In the genomic region with DNA sequence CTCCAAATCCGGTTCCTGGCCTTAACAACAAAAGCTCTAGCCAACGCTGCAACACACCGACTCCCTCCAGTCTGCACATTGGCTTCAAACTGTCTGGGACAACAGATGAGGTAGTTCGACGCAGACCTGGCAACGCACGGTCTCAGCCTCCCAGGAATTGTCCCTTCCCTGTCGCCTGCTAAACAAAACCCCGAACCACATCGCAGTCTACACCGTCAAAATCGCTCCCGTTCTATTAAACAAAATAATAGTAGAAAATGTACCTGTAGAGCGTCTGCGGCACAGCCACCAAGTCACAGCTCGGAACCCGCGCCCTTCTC, we compare ENCODE assay signal across 8 mouse cellular contexts. TPM values are rescaled to one million over a fixed set of nuclear protein-coding genes. Genes with fewer than 3 reads are reported as not detected.
DNase-seq lines count a peak whose midpoint lies in the region; ATAC-seq and TF ChIP-seq lines count a peak whose summit lies in the region.

No protein-coding gene starts in this region.

- POLR2A ChIA-PET in Patski (lab: Charles Lee): no interaction called here

- H3K9me3 ChIP-seq in embryonic facial prominence, embryonic 11.5 days (replicated peaks; ENCODE audit: control insufficient read depth, low read length): no peaks in the 10 kb centered on the region
- no peaks in the 10 kb centered on the region for H3K9me3 ChIP-seq in heart, embryonic 14.5 days (ENCODE audit: control insufficient read depth, low read length)

- CTCF ChIA-PET in Patski (lab: Charles Lee): interaction anchor here (1.1 to 1.7 kb wide), 4 partner anchors 9 to 122 kb away, joined by 3 to 5 read pairs (median 4); no protein-coding TSS in a partner anchor

- peak; percentile 63 for ATAC-seq in Patski
- ATAC-seq in embryonic facial prominence, embryonic 11.5 days (replicated peaks; ENCODE audit: insufficient number of reproducible peaks, low FRiP score, low TSS enrichment, low read depth): peak; percentile 63
- peak; percentile 44; the same call in 1 of the 2 replicates for ATAC-seq in heart, embryonic 14.5 days (ENCODE audit: insufficient number of reproducible peaks, insufficient read depth, low FRiP score, low read depth)

- H3K36me3 ChIP-seq in embryonic facial prominence, embryonic 11.5 days (replicated peaks; ENCODE audit: control insufficient read depth, insufficient read depth, low read depth, low read length): no peaks in the 10 kb centered on the region
- no peaks in the 10 kb centered on the region for H3K36me3 ChIP-seq in heart, embryonic 14.5 days (ENCODE audit: control insufficient read depth, insufficient read depth, low read length)
- H3K36me3 ChIP-seq in small intestine, adult 2 months (ENCODE audit: control insufficient read depth, insufficient read depth, low read length): no peaks in the 10 kb centered on the region

- TF ChIP-seq POLR2A in small intestine, adult 2 months (IDR thresholded peaks at IDR 0.05; ENCODE audit: low read depth, low read length): no peak

- peak overlapping the region; percentile 89 for H3K9ac ChIP-seq in embryonic facial prominence, embryonic 11.5 days (replicated peaks; ENCODE audit: low read length)
- peak overlapping the region; percentile 97 for H3K9ac ChIP-seq in heart, embryonic 14.5 days (ENCODE audit: low read length)

- WGBS in embryonic facial prominence, embryonic 11.5 days: under 1% methylated on average over 18 of the region's 18 CpGs
- WGBS in heart, embryonic 14.5 days: 0% methylated on average over 18 of the region's 18 CpGs
- WGBS in small intestine, adult 2 months: under 1% methylated on average over 18 of the region's 18 CpGs

- no peaks in the 10 kb centered on the region for H3K27me3 ChIP-seq in Patski
- H3K27me3 ChIP-seq in embryonic facial prominence, embryonic 11.5 days (ENCODE audit: control insufficient read depth, insufficient read depth, low read length): no peaks in the 10 kb centered on the region
- no peaks in the 10 kb centered on the region for H3K27me3 ChIP-seq in heart, embryonic 14.5 days (ENCODE audit: control insufficient read depth, insufficient read depth, low read length)
- H3K27me3 ChIP-seq in small intestine, adult 2 months (ENCODE audit: control insufficient read depth, insufficient read depth, low read length): no peaks in the 10 kb centered on the region

- in situ Hi-C loops in Patski (cut with MboI; ENCODE audit: low pct_unique_long_range_greater_than_20kb): no loop called here

- peak overlapping the region; percentile 69 for H3K4me2 ChIP-seq in embryonic facial prominence, embryonic 11.5 days (ENCODE audit: low read depth, low read length)
- peak overlapping the region; percentile 81 for H3K4me2 ChIP-seq in heart, embryonic 14.5 days (ENCODE audit: low read length)

- TF ChIP-seq CTCF in Patski (IDR thresholded peaks at IDR 0.05): no peak
- no peak for TF ChIP-seq CTCF in small intestine, adult 2 months (IDR thresholded peaks at IDR 0.05; ENCODE audit: extremely low read depth, insufficient read length, insufficient replicate concordance, low read depth, low read length)

- H3K4me3 ChIP-seq in embryonic facial prominence, embryonic 11.5 days (ENCODE audit: low read depth, low read length): peak overlapping the region; percentile 83
- peak overlapping the region; percentile 94 to 98 for H3K4me3 ChIP-seq in heart, embryonic 14.5 days (ENCODE audit: control insufficient read depth in 1 of 2, insufficient read depth in 1 of 2, low read depth in 1 of 2, low read length in 2 of 2)
- H3K4me3 ChIP-seq in small intestine, adult 2 months (ENCODE audit: low read depth, low read length): peak overlapping the region; percentile 87

- H3K27ac ChIP-seq in embryonic facial prominence, embryonic 11.5 days (replicated peaks; ENCODE audit: low read depth, low read length): peak overlapping the region; percentile 94
- H3K27ac ChIP-seq in heart, embryonic 14.5 days (replicated peaks in 1 of 2; ENCODE audit: control insufficient read depth in 1 of 2, insufficient read depth in 1 of 2, low read depth in 2 of 2, low read length in 2 of 2): peak overlapping the region; percentile 99 to 100
- peak overlapping the region; percentile 99 for H3K27ac ChIP-seq in small intestine, adult 2 months (ENCODE audit: insufficient read depth, low read depth, low read length)

- H3K4me1 ChIP-seq in embryonic facial prominence, embryonic 11.5 days (ENCODE audit: control insufficient read depth, insufficient read depth, low read length): no peaks in the 10 kb centered on the region
- H3K4me1 ChIP-seq in heart, embryonic 14.5 days (ENCODE audit: control insufficient read depth in 2 of 2, insufficient read depth in 2 of 2, low read length in 2 of 2): peaks cover 4 to 25% of the 10 kb centered on the region in 2 experiments; a peak in 3 of 4 replicates
- H3K4me1 ChIP-seq in small intestine, adult 2 months (ENCODE audit: control insufficient read depth, insufficient read depth, insufficient read length, low read length): no peaks in the 10 kb centered on the region

- peak; percentile 61 for DNase-seq in kidney, adult 18-20 months
- no peak for DNase-seq in kidney, postnatal 10 days
- no peak for DNase-seq in Patski (ENCODE audit: low read depth, low spot score)
- DNase-seq in embryonic facial prominence, embryonic 11.5 days (ENCODE audit: low spot score): peak; percentile 59
- peak; percentile 13 to 49 for DNase-seq in layer of hippocampus, adult 18-20 months (ENCODE audit: low spot score in 2 of 2)
- DNase-seq in lung, postnatal 10 days: peak; percentile 48

RNA-seq across cellular contexts. Expression of a gene that starts 0.6 kb away (rescaled TPM):
- polyA plus RNA-seq in Patski (2021): 53.3 TPM
- 41.1 and 42.9 TPM in 2 replicates for polyA plus RNA-seq in embryonic facial prominence, embryonic 11.5 days (2014; fragmentation: Nextera tagmentation; extraction: Ambion mirVana)
- 44.6 and 45.1 TPM in 2 replicates for polyA plus RNA-seq in heart, embryonic 14.5 days (2014; fragmentation: Nextera tagmentation; extraction: Ambion mirVana)
- total RNA-seq in layer of hippocampus, adult 18-20 months (2021): 10 to 100 TPM; 32.7 to 33.4 TPM
- 0.74 and 1.3 TPM in 2 replicates for polyA plus RNA-seq in small intestine, adult 2 months (2012; rRNA removed)

RNA-seq across cellular contexts. Expression of a gene that starts 57.6 kb away (rescaled TPM):
- polyA plus RNA-seq in Patski (2021): 106 TPM
- polyA plus RNA-seq in embryonic facial prominence, embryonic 11.5 days (2014; fragmentation: Nextera tagmentation; extraction: Ambion mirVana): 32.0 and 36.0 TPM in 2 replicates
- polyA plus RNA-seq in heart, embryonic 14.5 days (2014; fragmentation: Nextera tagmentation; extraction: Ambion mirVana): 44.4 and 49.5 TPM in 2 replicates
- 10 to 100 TPM; 24.9 to 27.3 TPM for total RNA-seq in layer of hippocampus, adult 18-20 months (2021)
- polyA plus RNA-seq in small intestine, adult 2 months (2012; rRNA removed): 6.0 and 12.0 TPM in 2 replicates

Comparison
In these comparisons a context has a peak if more than half of its experiments do, and no peak if none do; other contexts are left out.
1. DNase-seq: peak in kidney, adult 18-20 months (single experiment), embryonic facial prominence, embryonic 11.5 days (single experiment), layer of hippocampus, adult 18-20 months (2 of 2) and lung, postnatal 10 days (single experiment); none in kidney, postnatal 10 days (single experiment) and Patski (single experiment).
2. RNA of a gene that starts 0.6 kb away (polyA plus RNA-seq): 53.3 TPM in Patski (single experiment), 44.6 to 45.1 TPM in heart, embryonic 14.5 days and 41.1 to 42.9 TPM in embryonic facial prominence, embryonic 11.5 days; 0.74 to 1.3 TPM in small intestine, adult 2 months; every median in the first group is over 10 times any median in the second.
3. Peak in every context shown above with its lines, with median percentiles within 50 percentile points of each other: ATAC-seq, H3K27ac ChIP-seq and H3K4me3 ChIP-seq.